Mouse (Mus musculus) cortical plate, adult 2 months (tissue): ENCODE measurements around the gene Ick. TPM values are rescaled to one million over a fixed set of nuclear protein-coding genes. Genes with fewer than 3 reads are reported as not detected.

Experiments
- H3K27ac ChIP-seq: fragments of 200-500 bp; 2 replicates; pipeline ENCODE4 v1.5.1; 2012; ENCODE audit warnings: low read length, control low read depth, inconsistent platforms; ENCODE audit not compliant: insufficient read depth
- H3K4me1 ChIP-seq: fragments of 200-500 bp; 2 replicates; pipeline ENCODE4 v1.6.1; 2011; ENCODE audit warnings: low read length; ENCODE audit not compliant: control insufficient read depth, insufficient read depth
- H3K4me3 ChIP-seq: fragments of 200-500 bp; 2 replicates; pipeline ENCODE4 v1.5.1; 2011; ENCODE audit warnings: mild to moderate bottlenecking, low read length, control low read depth; ENCODE audit not compliant: insufficient read depth
- CTCF ChIP-seq: fragments of 200-500 bp; IDR thresholded peaks from 2 replicates; pipeline ENCODE4 v1.5.1; 2011; ENCODE audit warnings: mild to moderate bottlenecking, control low read depth, low read length; ENCODE audit not compliant: insufficient read depth; ENCODE audit errors: extremely low read depth
- POLR2A ChIP-seq: fragments of 200-500 bp; IDR thresholded peaks from 2 replicates; pipeline ENCODE4 v1.6.1; 2011; ENCODE audit warnings: mild to moderate bottlenecking, low read length, control low read depth; ENCODE audit not compliant: insufficient read depth; ENCODE audit errors: extremely low read depth
- polyA plus RNA-seq: library from polyadenylated mRNA; depleted of rRNA; stranded (reverse); fragments of >200 nt; gene quantifications from 2 replicates; pipeline ENCODE4 v1.2.3, GENCODE M21; 2012

The Ick gene
- polyA plus RNA-seq, 1 experiment, result 19.1 TPM

DNA sequence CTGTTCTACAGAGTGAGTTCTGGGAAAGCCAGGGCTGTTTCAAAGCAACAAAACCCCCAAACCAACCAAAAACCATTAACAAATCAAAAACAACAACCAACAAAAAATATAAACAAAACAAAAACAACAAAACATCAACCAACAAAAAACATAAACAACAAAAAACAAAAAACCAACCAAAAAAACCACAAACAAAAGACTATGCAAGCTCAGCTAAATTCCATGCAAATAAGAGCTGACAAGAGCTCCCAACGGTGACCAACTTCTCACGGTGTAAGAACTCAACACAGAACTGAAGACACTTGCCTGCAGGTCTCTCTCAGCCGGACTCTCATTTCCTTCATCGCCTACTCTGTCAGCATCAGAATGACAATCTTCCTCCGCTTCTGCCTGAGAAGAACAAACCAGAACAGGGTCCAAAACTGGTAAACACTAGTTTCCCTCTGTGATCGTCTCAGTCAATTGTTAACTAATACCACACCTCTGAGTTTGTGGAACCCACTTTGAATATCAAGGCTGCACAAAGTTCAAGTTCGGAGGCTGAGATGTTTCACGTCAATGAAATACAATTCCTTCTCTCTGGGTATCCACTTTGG, 4.9 kb upstream of the Ick start:
- TF ChIP-seq POLR2A (no peak), CTCF (no peak)
- H3K4me3 ChIP-seq, result no peak overlapping the region

DNA sequence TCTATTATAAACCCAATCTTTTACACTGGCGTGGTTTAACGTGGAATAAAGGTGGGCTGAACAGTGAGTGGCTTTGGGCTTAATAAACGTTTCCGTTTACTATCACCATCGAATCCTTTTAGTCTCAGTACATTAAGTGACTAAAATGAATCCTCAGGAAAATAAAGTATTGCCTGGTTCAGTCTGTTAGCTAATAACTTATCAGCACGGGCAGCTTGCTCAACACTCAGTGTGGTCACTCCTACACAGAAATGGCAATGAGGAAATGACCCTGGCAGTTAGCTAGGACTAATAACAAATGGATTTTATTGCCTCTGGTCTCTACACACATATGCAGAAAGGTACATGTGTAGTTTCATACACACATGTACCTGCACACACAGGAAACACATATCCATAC, 4.0 kb upstream of the Ick start:
- H3K4me3 ChIP-seq, result no peak overlapping the region
- H3K4me1 ChIP-seq, result peaks cover 2% of the 10 kb centered on the region; the same call in 1 of the 2 replicates
- no peak overlapping the region for H3K27ac ChIP-seq
- TF ChIP-seq CTCF (no peak), POLR2A (no peak)

More for the DNA sequence above, 4.9 kb upstream of the Ick start:
- H3K4me1 ChIP-seq, result peaks cover 2% of the 10 kb centered on the region; the same call in 1 of the 2 replicates
- no peak overlapping the region for H3K27ac ChIP-seq

DNA sequence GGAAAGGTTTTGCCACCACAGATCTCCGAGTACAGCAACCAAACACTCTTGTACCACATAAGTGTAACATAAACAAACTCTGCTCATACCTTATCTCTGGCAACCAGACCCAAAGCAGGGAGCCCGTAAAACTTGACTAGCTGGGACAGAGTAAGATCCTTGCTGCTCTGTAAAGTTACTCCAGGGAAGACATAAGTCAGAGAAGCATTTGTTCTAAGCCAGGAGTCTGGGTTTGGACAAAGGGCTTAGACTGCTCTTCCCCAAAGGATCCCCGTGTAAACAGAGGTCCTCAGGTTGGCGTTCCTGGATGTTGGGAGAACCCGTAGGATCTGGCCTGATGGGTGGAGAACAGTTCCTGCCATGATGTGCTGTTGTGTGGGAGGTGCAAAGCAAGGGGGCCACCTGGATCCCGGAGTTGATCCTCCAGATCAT, 3.5 kb upstream of the Ick start:
- Histone ChIP-seq H3K4me1 (peaks cover 2% of the 10 kb centered on the region; the same call in 1 of the 2 replicates), H3K27ac (no peak overlapping the region), H3K4me3 (no peak overlapping the region)
- TF ChIP-seq POLR2A (no peak), CTCF (no peak)

DNA sequence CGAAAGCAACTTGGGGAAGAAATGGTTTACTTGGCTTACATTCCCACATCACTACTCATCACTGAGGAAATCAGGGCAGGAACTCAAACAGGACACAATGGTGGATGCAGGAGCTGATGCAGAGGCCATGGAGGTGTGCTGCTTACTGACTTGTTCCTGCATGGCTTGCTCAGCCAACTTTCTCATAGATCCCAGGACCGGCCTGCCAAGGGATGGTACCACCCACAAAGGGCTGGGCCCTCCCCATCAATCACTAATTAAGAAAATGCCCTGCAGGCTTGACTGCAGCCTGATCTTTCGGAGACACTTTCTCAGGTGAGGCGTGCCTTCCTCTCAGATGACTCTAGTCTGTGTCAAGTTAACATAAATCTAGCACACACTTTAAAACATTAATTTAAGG, 2.2 kb upstream of the Ick start:
- Histone ChIP-seq H3K4me3 (no peak overlapping the region), H3K4me1 (peaks cover 2% of the 10 kb centered on the region; the same call in 1 of the 2 replicates), H3K27ac (no peak overlapping the region)
- no peak for TF ChIP-seq CTCF
- TF ChIP-seq POLR2A, result no peak

DNA sequence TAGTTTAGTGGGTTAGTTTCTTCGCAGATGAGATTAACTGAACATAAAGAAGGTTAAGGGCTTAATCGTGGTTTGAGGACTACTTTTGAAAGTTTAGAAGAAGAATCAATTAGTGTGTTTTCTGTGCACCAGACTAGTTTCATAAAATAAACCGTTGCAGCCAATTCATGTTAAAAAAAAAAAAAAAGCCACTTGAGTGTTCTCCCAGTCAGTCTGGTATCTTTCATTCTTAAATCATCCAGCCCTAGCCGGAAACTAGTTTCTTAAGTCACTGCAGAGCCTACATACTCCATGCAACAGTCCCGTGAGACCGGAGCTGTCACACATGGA, 1.4 kb upstream of the Ick start:
- peaks cover 2% of the 10 kb centered on the region; the same call in 1 of the 2 replicates for H3K4me1 ChIP-seq
- H3K4me3 ChIP-seq, result peak overlapping the region; percentile 62
- TF ChIP-seq POLR2A (no peak), CTCF (no peak)
- H3K27ac ChIP-seq, result no peak overlapping the region

DNA sequence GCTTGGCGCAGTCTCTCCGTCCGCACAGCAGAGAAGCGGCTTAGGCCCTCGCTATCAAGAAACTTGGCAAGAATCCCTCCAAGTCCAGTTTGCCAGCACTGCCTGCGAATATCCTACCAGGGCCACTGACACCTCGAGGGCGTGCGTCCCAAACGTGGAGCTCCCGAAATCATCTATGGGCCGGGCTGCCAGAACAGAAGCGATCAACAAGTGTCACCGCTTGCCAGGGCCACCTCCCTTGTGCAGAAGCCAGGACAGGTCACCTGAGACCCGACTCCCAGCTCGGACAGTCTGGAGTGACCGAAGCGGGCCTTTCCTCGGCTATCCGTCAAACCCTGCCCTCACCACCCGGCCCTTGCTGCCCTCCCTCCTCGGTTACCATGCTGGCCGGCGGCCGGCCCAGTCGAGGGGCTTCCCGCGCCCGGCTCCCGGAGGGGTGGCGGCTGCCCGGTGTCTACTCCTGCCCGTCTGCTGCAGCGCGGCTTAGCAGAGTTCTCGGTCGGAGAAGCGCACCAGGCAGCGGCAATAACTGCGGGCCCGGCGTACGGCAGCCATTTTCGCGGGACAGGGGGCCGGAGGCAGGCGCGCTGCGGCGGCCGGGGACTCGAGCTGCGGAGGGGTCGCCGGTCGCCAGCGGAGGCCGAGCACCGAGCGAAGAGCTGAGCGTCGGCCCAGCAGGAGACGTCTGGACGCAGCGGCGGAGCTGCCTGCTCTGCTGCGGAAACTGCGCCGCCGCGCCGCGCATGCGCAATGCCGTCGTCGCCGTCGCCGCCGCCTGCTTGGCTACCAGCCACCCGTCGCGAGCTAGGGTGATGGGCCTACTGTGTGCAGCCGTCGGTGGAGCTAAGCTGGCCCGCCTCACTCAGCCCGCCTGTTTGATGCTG, 838 bp upstream of the Ick start:
- Histone ChIP-seq H3K27ac (peak overlapping the region; percentile 96), H3K4me1 (peaks cover 2% of the 10 kb centered on the region; the same call in 1 of the 2 replicates), H3K4me3 (peak overlapping the region; percentile 62)
- TF ChIP-seq CTCF (no peak), POLR2A (peak; percentile 85)

DNA sequence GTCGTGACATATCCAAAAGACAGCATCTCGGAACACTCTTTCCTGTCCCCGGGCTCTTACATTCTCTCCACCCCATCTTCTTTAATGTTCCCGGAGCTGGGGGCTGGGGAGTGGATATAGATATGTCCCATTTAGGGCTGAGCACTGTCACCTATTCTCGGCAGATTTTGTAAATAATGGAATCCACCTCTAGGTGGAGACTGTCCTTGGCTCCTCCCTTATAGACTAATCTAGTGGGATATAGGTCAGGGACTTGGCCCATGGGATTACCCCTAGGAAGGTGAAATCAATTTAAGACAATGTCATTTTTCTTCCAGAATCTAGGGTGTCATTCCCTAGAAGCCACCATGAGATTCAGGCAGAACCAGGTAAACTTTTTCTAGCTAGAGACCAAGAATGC, 664 bp downstream of the Ick start:
- Histone ChIP-seq H3K4me3 (peak overlapping the region; percentile 62; the same call in 1 of the 2 replicates), H3K4me1 (peaks cover 2% of the 10 kb centered on the region), H3K27ac (no peak overlapping the region)
- TF ChIP-seq POLR2A, result no peak
- no peak for TF ChIP-seq CTCF

DNA sequence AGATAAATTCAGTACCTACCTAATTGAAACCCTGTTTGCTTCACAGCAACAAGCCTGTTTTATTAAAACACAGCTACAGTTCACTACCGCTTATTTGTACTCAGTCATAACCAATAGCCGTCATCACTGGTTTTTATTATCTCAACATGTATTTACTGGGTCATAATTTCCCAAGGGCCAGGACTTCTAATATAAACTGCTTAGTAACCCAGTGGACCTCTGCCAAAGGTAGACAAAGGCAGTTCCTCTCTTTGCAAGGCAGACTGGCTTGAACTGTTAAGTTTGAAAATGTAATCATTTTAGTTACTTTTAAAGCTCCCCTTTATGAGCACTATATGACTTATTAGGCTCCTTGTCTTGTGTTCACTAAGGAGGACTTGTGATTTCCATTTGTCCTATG, 2.5 kb downstream of the Ick start:
- Histone ChIP-seq H3K4me1 (peaks cover 2% of the 10 kb centered on the region), H3K27ac (no peak overlapping the region), H3K4me3 (no peak overlapping the region)
- TF ChIP-seq POLR2A, result no peak
- TF ChIP-seq CTCF, result no peak

DNA sequence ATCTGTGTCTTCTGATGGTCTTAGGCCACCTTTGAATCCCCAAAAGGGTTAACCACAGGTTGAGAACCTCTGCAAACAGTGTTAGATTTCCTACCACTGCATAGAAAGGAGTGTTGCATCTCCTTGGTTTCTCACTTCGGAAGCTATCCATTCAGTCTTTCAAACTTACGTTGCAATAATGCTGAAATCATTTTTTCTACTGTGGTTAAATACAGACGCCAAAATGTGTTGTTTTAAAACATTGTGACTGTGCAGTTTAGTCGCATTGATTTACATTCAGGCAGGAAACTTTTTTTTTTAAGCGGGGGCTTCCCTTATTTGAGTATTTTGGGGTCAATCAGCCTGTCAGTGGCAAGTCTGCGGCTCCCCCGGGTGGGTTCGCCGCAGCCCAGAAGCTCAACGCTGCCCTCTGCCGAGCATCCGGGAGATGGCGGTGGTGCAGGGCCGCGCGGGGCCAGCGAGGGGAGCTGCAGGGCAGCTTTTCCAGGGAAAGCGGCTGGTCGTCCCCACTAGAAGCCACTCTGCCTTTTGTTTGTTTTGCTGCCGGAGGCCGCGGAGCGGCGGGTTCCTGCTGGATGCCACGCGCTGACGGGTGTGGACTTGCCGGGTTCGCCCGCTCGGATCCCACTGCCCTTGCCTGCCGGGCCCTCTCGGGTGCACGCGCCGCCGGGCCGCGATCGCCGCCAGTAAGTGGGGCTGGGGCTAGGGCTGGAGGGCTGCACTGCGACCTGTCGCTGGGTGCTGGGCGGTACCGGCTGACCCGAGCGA, 4.0 kb downstream of the Ick start:
- Histone ChIP-seq H3K4me3 (peak overlapping the region; percentile 86), H3K4me1 (no peaks in the 10 kb centered on the region; the same call in 1 of the 2 replicates), H3K27ac (peak overlapping the region; percentile 98)
- TF ChIP-seq CTCF (peak; percentile 79), POLR2A (peak; percentile 40; the same call in 1 of the 2 replicates)
